Mouse (Mus musculus): Measurements from ENCODE around the gene Tmem163. TPM values are rescaled to one million over a fixed set of nuclear protein-coding genes. Genes with fewer than 3 reads are reported as not detected.

The Tmem163 gene
- polyA plus RNA-seq, 1 experiment from 2014 or later = 23.4 TPM

GRCm38 (mm10) chr1:127496737-127497543, 182.4 kb downstream of the Tmem163 start:
- WGBS = 37% methylated on average over 9 of the region's 9 CpGs
- H3K27ac ChIP-seq (ENCODE audit: low read depth, low read length) = no peak overlapping the region

GRCm38 (mm10) chr1:127487161-127487560, 192.2 kb downstream of the Tmem163 start:
- Histone ChIP-seq H3K27ac (ENCODE audit: low read depth, low read length) (no peak overlapping the region), H3K9ac (ENCODE audit: low read length) (no peak overlapping the region), H3K4me1 (replicated peaks; ENCODE audit: control insufficient read depth, insufficient read depth, low read length) (no peaks in the 10 kb centered on the region), H3K27me3 (ENCODE audit: control insufficient read depth, insufficient read depth, low read length) (no peaks in the 10 kb centered on the region), H3K36me3 (ENCODE audit: control insufficient read depth, insufficient read depth, low read length) (no peaks in the 10 kb centered on the region), H3K4me3 (ENCODE audit: low read depth, low read length) (no peak overlapping the region), H3K4me2 (ENCODE audit: low read depth, low read length, severe bottlenecking) (no peak overlapping the region), H3K9me3 (ENCODE audit: control insufficient read depth, low read length) (no peaks in the 10 kb centered on the region)
- ATAC-seq (replicated peaks; ENCODE audit: low FRiP score) = no peak
- no peak for DNase-seq (ENCODE audit: low spot score)
- 82% methylated on average over 4 of the region's 4 CpGs for WGBS

More at GRCm38 (mm10) chr1:127496737-127497543, 182.4 kb downstream of the Tmem163 start:
- Histone ChIP-seq H3K9ac (ENCODE audit: low read length) (no peak overlapping the region), H3K4me1 (replicated peaks; ENCODE audit: control insufficient read depth, insufficient read depth, low read length) (no peaks in the 10 kb centered on the region), H3K9me3 (ENCODE audit: control insufficient read depth, low read length) (no peaks in the 10 kb centered on the region), H3K4me3 (ENCODE audit: low read depth, low read length) (no peak overlapping the region), H3K4me2 (ENCODE audit: low read depth, low read length, severe bottlenecking) (no peak overlapping the region), H3K36me3 (ENCODE audit: control insufficient read depth, insufficient read depth, low read length) (no peaks in the 10 kb centered on the region), H3K27me3 (ENCODE audit: control insufficient read depth, insufficient read depth, low read length) (no peaks in the 10 kb centered on the region)
- DNase-seq (ENCODE audit: low spot score) = peak; percentile 79
- ATAC-seq (replicated peaks; ENCODE audit: low FRiP score) = peak; percentile 64

- Histone ChIP-seq H3K36me3 (ENCODE audit: control insufficient read depth, insufficient read depth, low read length) (no peaks in the 10 kb centered on the region), H3K4me1 (replicated peaks; ENCODE audit: control insufficient read depth, insufficient read depth, low read length) (no peaks in the 10 kb centered on the region), H3K4me2 (ENCODE audit: low read depth, low read length, severe bottlenecking) (no peak overlapping the region), H3K4me3 (ENCODE audit: low read depth, low read length) (no peak overlapping the region), H3K9ac (ENCODE audit: low read length) (no peak overlapping the region), H3K9me3 (ENCODE audit: control insufficient read depth, low read length) (no peaks in the 10 kb centered on the region), H3K27ac (ENCODE audit: low read depth, low read length) (no peak overlapping the region), H3K27me3 (ENCODE audit: control insufficient read depth, insufficient read depth, low read length) (no peaks in the 10 kb centered on the region)
- ATAC-seq (replicated peaks; ENCODE audit: low FRiP score) = no peak
- peak; percentile 83 for DNase-seq (ENCODE audit: low spot score)
- 57% methylated on average over 7 of the region's 7 CpGs for WGBS
Observed at GRCm38 (mm10) chr1:127484826-127485225, 194.5 kb downstream of the Tmem163 start.

DNA sequence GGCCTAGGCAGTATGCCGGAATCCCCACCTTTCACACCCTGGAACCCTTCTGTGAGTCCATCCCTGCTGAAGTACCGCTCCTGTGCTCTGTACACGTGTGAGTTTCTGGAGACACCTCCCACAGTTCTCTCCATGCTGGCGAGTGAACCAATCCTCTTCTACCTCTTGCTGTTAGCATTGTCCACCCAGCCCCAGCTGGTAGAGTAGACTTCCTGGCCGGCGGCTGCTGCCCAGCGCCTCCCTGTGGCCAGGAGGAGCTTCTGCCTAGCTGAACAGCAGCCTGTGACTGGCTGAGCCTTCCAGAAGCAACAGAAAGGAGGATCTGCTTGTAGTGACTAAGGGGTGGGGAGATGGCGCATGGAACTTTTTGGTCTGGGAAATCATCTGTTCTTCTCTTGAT, 195.2 kb downstream of the Tmem163 start:
- Histone ChIP-seq H3K9ac (ENCODE audit: low read length) (no peak overlapping the region), H3K4me3 (ENCODE audit: low read depth, low read length) (no peak overlapping the region), H3K27ac (ENCODE audit: low read depth, low read length) (no peak overlapping the region), H3K4me1 (replicated peaks; ENCODE audit: control insufficient read depth, insufficient read depth, low read length) (no peaks in the 10 kb centered on the region), H3K27me3 (ENCODE audit: control insufficient read depth, insufficient read depth, low read length) (no peaks in the 10 kb centered on the region), H3K9me3 (ENCODE audit: control insufficient read depth, low read length) (no peaks in the 10 kb centered on the region), H3K4me2 (ENCODE audit: low read depth, low read length, severe bottlenecking) (no peak overlapping the region), H3K36me3 (ENCODE audit: control insufficient read depth, insufficient read depth, low read length) (no peaks in the 10 kb centered on the region)
- DNase-seq (ENCODE audit: low spot score) = no peak
- WGBS = 90% methylated on average over 8 of the region's 8 CpGs
- ATAC-seq (replicated peaks; ENCODE audit: low FRiP score) = no peak

GRCm38 (mm10) chr1:127482911-127483310, 196.4 kb downstream of the Tmem163 start:
- H3K9me3 ChIP-seq (ENCODE audit: control insufficient read depth, low read length) = no peaks in the 10 kb centered on the region
- no peaks in the 10 kb centered on the region for H3K4me1 ChIP-seq (replicated peaks; ENCODE audit: control insufficient read depth, insufficient read depth, low read length)
- no peak overlapping the region for H3K27ac ChIP-seq (ENCODE audit: low read depth, low read length)
- no peak for DNase-seq (ENCODE audit: low spot score)
- H3K36me3 ChIP-seq (ENCODE audit: control insufficient read depth, insufficient read depth, low read length) = no peaks in the 10 kb centered on the region
- no peak overlapping the region for H3K4me2 ChIP-seq (ENCODE audit: low read depth, low read length, severe bottlenecking)
- 70% methylated on average over 10 of the region's 10 CpGs for WGBS
- no peak overlapping the region for H3K4me3 ChIP-seq (ENCODE audit: low read depth, low read length)
- no peaks in the 10 kb centered on the region for H3K27me3 ChIP-seq (ENCODE audit: control insufficient read depth, insufficient read depth, low read length)
- no peak overlapping the region for H3K9ac ChIP-seq (ENCODE audit: low read length)
- no peak for ATAC-seq (replicated peaks; ENCODE audit: low FRiP score)

GRCm38 (mm10) chr1:127475756-127476155, 203.6 kb downstream of the Tmem163 start:
- no peaks in the 10 kb centered on the region for H3K4me1 ChIP-seq (replicated peaks; ENCODE audit: control insufficient read depth, insufficient read depth, low read length)
- no peaks in the 10 kb centered on the region; the same call in 1 of the 2 replicates for H3K36me3 ChIP-seq (ENCODE audit: control insufficient read depth, insufficient read depth, low read length)
- DNase-seq (ENCODE audit: low spot score) (no peak), ATAC-seq (replicated peaks; ENCODE audit: low FRiP score) (no peak)
- no peak overlapping the region for H3K4me3 ChIP-seq (ENCODE audit: low read depth, low read length)
- H3K9ac ChIP-seq (ENCODE audit: low read length) = no peak overlapping the region
- H3K9me3 ChIP-seq (ENCODE audit: control insufficient read depth, low read length) = no peaks in the 10 kb centered on the region
- 90% methylated on average over 5 of the region's 5 CpGs for WGBS
- H3K27me3 ChIP-seq (ENCODE audit: control insufficient read depth, insufficient read depth, low read length) = no peaks in the 10 kb centered on the region
- no peak overlapping the region for H3K27ac ChIP-seq (ENCODE audit: low read depth, low read length)
- no peak overlapping the region for H3K4me2 ChIP-seq (ENCODE audit: low read depth, low read length, severe bottlenecking)

DNA sequence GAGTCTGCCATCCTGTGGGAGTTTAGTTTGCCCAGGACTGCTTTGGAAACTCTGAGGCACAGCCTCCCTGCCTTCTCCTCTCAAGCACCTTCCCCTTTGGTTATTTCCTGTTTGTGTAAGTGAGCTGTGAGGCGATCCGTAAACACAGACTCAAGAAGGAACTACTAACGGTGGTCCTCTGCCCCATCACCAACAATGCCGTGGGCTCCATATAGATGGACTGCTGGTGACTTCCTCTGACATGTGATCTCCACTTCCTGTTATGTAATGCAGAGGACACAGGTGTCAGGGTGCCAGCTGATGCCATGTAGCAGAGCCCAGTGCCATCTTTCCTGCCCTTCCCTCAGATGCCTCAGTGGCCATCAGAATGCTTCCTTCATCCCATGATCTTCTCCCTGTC, 209.2 kb downstream of the Tmem163 start:
- DNase-seq (ENCODE audit: low spot score) = no peak
- H3K4me1 ChIP-seq (replicated peaks; ENCODE audit: control insufficient read depth, insufficient read depth, low read length) = no peaks in the 10 kb centered on the region
- H3K27ac ChIP-seq (ENCODE audit: low read depth, low read length) = no peak overlapping the region
- 95% methylated on average over 4 of the region's 4 CpGs for WGBS
- no peak overlapping the region for H3K4me2 ChIP-seq (ENCODE audit: low read depth, low read length, severe bottlenecking)
- H3K4me3 ChIP-seq (ENCODE audit: low read depth, low read length) = no peak overlapping the region
- ATAC-seq (replicated peaks; ENCODE audit: low FRiP score) = no peak
- no peaks in the 10 kb centered on the region for H3K27me3 ChIP-seq (ENCODE audit: control insufficient read depth, insufficient read depth, low read length)
- H3K9me3 ChIP-seq (ENCODE audit: control insufficient read depth, low read length) = no peaks in the 10 kb centered on the region
- H3K36me3 ChIP-seq (ENCODE audit: control insufficient read depth, insufficient read depth, low read length) = no peaks in the 10 kb centered on the region; the same call in 1 of the 2 replicates
- H3K9ac ChIP-seq (ENCODE audit: low read length) = no peak overlapping the region

DNA sequence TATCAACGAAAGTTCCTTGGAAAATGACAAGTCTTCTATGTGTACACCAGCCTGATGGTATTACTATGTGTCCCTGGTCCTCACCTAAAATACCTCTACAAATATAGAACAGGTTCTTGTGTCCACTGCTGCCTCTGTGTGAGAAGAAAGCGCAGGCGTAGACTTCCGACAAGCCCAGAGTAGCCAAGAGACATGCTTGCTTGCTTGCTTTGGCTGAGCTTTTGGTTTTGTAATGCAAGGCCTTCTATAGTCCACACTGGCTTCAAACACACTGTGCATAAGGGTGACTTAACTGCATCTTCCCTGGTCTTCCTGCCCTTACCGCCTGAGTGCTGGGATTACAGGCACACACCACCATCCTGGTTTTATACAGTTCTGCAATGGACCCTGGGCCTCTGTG, 212.1 kb downstream of the Tmem163 start:
- H3K27me3 ChIP-seq (ENCODE audit: control insufficient read depth, insufficient read depth, low read length) = no peaks in the 10 kb centered on the region
- H3K4me3 ChIP-seq (ENCODE audit: low read depth, low read length) = no peak overlapping the region
- no peaks in the 10 kb centered on the region for H3K9me3 ChIP-seq (ENCODE audit: control insufficient read depth, low read length)
- no peak overlapping the region for H3K9ac ChIP-seq (ENCODE audit: low read length)
- H3K27ac ChIP-seq (ENCODE audit: low read depth, low read length) = no peak overlapping the region
- no peaks in the 10 kb centered on the region; the same call in 1 of the 2 replicates for H3K36me3 ChIP-seq (ENCODE audit: control insufficient read depth, insufficient read depth, low read length)
- DNase-seq (ENCODE audit: low spot score) (no peak), ATAC-seq (replicated peaks; ENCODE audit: low FRiP score) (no peak)
- WGBS = 97% methylated on average over 5 of the region's 5 CpGs
- no peak overlapping the region for H3K4me2 ChIP-seq (ENCODE audit: low read depth, low read length, severe bottlenecking)
- no peaks in the 10 kb centered on the region for H3K4me1 ChIP-seq (replicated peaks; ENCODE audit: control insufficient read depth, insufficient read depth, low read length)

- Histone ChIP-seq H3K4me1 (replicated peaks; ENCODE audit: control insufficient read depth, insufficient read depth, low read length) (no peaks in the 10 kb centered on the region), H3K4me3 (ENCODE audit: low read depth, low read length) (no peak overlapping the region), H3K36me3 (ENCODE audit: control insufficient read depth, insufficient read depth, low read length) (no peaks in the 10 kb centered on the region; the same call in 1 of the 2 replicates), H3K27ac (ENCODE audit: low read depth, low read length) (no peak overlapping the region), H3K27me3 (ENCODE audit: control insufficient read depth, insufficient read depth, low read length) (no peaks in the 10 kb centered on the region), H3K9ac (ENCODE audit: low read length) (no peak overlapping the region), H3K4me2 (ENCODE audit: low read depth, low read length, severe bottlenecking) (no peak overlapping the region), H3K9me3 (ENCODE audit: control insufficient read depth, low read length) (no peaks in the 10 kb centered on the region)
- ATAC-seq (replicated peaks; ENCODE audit: low FRiP score) (no peak), DNase-seq (ENCODE audit: low spot score) (no peak)
- WGBS = 82% methylated on average over 6 of the region's 6 CpGs
Observed at GRCm38 (mm10) chr1:127465292-127465691, 214.1 kb downstream of the Tmem163 start.
